Mouse (Mus musculus) frontal cortex, adult (tissue): ENCODE data around the gene Nup210.

Source experiments
- ATAC-seq: cut with Nextera tagmentation; 2 replicates; pipeline ENCODE4 v1.9.2; 2017; ENCODE audit warnings: mild to moderate bottlenecking, moderate library complexity, mixed read lengths; ENCODE audit not compliant: low TSS enrichment

Nup210 gene

DNA sequence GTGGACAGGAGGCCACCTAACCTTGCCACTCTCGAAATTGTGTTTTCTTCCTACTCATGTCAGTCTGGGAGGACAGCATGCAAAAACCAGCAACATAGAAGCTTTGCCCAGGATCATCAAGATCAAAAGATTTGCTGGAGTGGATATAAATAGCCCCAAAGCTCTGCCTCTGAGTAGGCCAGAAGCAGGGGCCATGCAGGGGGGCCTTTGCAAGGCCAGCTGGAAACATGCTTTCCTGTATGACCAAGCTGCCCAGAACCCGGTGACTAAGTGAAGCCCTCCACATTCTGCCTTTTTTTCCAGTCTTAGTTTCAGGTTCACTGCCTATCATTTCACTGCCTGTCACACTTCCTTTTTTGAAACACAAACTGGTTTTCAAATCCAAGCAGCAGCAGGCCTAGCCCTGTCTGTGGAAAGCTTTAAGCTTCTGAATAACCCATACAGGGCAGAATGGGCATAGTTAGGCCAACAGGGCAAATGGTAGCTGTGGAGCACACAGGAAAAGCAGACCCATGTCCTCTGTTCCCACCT, 147.2 kb downstream of the Nup210 start:
- no peak for ATAC-seq
